Mouse (Mus musculus): ENCODE measurements at regions not wholly inside any gene's neighbourhood (a gene's known extent, or its start where the extent isn't known, plus 50 kb on each side); places are given as distances from the start of the nearest gene placed in this dataset.

DNA sequence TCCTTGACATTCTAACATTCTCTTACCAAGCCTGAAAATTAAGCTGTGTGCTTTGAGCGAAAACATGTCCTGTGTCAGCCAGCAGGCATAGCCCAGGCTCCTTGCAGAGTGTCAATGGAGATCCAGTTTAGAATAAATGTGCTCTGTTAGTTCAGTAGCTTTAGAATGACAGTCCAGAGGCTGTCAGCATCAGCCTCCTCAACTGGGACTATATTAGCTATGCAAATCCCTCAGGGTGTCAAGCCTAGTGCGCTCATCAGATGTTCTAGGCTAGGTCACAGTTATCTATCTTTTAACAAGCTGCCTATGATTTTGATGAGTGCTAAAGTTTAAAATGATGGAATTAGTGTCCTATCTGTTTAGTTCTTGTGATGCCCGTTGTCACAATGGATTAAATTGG lies 281.7 kb upstream of the Btbd3 start:
- no peak for DNase-seq (ENCODE audit: low read depth)

DNA sequence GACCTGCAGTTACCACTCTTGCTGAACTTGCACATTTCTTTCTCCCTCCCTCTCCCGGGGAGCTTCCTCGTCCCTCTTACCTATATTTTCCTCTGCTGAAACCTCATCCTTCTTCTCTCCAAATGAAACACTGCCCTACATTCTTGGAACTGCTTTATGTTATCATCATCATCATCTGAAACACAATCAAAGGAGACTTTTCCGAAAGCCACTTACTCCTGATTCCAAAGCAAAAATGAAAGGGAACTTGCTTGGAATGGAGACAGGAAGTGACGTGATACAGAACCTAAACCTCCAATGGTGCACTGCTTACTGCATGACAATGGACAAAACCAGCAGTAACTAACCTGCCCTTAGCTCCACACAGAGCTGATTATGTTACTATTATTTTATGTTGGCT lies 287.2 kb upstream of the Btbd3 start:
- DNase-seq (ENCODE audit: low read depth): no peak

DNA sequence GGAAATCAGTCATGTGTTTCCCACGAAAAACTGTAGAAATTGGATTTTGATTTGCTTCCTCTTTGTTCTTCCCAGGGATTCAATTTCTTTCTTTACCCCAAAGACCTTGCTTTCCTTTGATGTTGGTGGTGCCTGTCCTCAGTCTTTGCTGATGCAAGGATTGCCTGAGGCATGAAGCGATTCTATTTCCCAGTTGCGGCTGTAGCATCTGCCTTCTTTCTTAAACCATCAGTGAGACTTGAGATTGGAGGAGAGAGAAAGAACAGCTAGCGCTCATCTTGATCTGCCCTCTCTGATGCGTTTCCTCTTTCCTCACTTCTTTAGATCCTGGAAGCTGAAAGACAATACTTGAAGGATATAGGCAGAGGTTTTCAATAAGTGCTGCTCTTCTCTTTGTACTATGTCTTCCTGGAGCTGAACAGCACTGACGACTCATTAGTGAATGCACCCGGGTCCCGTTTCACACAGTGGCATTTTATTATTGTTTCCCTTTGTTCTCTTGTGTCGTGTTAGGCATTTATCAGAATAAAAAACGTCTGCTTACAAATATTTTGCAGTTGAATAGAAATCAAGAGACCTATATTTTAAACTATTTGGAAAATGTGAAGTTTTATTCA lies 289.8 kb upstream of the Btbd3 start:
- no peak for DNase-seq (ENCODE audit: low read depth)

DNA sequence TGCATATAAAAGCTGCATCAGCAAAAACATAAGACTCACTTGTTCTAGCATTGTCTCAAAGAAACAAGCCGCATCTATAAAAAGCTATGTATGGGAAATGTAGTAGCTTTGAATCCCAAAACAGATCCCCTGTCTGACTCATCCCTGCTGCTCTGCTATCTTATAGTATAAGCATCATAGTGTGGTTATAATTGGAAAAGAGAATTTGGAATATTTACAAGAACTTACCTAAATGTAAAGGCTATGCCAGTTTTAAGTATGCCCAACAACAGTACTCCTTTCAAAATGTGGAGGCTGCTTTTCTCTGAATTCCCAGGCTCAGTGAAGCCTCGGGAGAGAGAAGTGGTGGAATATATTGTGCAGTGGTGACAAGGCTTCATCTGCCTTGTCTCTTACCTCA lies 301.5 kb upstream of the Btbd3 start:
- DNase-seq (ENCODE audit: low read depth): no peak

DNA sequence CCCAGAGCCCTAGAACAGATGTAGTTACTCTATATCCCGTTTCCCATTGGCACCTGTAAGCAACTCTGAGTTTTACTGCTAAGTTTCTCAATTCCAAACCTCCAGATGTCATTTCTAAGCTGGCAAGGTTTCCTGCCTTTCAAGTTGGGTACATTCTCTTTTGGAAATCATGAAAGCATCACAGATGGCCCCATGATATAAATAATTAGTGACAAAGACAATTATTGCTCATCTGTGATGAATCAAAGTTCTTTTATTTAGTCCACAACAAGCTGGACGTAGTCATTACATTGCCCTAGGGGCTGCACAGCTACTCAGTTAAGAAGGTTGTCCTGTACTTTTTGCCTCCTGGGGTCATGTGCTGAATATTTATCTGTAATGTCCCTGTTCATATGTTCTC lies 303.2 kb upstream of the Btbd3 start:
- DNase-seq (ENCODE audit: low read depth): no peak

DNA sequence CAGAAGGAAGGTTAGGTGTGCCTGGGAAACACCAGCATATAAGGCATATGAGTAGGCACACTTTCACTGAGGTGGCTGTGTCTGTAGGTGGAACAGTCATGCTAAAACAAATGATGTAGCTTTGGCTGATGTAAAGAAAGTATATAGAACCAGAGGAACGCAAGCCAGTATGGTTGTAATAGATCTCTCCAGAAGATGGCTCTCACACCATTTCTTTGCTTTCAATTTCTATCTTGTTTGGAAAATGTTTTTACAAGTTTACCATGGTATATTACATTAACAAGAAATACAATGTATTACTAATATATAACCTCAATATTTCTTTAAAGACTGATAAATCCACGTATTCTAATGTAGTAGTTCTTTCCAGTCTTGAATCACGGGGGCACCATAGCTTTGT lies 304.4 kb upstream of the Btbd3 start:
- no peak for DNase-seq (ENCODE audit: low read depth)

DNA sequence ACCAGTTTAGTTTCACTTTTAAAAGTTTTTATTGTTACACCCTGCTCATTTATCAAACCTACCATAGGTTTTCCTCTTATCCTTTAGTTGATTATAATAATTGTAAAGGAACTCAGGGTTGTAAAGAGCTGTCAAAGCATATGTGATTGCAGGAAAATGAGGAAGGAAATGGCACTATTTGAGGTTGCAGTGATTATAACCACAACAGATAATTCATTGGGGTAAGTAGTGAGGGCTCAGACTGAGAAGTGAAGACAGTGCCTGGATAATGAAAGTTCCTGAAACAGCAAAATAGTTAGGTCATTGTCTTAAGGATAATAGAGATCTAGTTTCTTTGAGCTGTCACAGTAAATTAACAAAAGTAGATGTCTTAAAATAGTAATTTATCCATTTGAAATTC lies 305.4 kb upstream of the Btbd3 start:
- no peak for DNase-seq (ENCODE audit: low read depth)

DNA sequence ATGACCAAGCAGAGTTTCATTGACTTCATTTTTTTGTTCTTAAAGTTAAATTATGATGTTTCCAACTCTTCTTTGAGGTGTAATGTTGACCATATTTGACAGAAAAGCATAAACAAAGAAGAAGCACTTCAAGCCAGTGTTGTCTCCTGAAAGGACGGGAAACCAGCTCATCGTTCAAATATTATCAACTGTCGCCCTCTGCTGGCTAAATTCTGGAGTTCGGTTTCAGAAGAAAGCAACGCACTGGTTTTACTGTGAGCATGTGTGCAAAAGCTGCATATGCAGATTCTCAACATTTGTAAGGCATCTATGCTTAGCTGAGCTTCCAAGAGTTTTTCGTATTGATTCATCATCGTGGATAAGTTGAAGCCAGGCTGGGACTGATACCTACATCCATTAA lies 313.6 kb upstream of the Btbd3 start:
- DNase-seq (ENCODE audit: low read depth): peak; percentile 3

DNA sequence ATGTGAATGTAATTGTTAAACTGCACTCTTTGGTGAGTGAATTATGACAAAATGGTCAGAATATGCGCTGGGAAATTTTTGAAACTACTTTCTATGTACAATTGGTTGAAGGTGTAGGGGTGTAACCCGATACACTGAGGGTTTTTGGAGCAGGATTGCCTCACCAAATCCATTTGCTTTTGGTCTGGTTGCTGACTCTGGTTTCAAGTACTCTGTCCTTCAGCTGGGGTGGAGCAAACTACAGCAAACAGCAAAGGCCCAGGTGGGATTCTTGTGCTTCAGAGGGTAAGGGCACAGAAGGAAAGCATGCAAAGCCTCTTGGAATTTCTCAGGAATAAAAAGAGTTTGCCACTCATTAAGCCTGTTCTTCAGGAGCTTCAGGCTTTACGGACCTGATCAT lies 316.8 kb upstream of the Btbd3 start:
- DNase-seq (ENCODE audit: low read depth): no peak

DNA sequence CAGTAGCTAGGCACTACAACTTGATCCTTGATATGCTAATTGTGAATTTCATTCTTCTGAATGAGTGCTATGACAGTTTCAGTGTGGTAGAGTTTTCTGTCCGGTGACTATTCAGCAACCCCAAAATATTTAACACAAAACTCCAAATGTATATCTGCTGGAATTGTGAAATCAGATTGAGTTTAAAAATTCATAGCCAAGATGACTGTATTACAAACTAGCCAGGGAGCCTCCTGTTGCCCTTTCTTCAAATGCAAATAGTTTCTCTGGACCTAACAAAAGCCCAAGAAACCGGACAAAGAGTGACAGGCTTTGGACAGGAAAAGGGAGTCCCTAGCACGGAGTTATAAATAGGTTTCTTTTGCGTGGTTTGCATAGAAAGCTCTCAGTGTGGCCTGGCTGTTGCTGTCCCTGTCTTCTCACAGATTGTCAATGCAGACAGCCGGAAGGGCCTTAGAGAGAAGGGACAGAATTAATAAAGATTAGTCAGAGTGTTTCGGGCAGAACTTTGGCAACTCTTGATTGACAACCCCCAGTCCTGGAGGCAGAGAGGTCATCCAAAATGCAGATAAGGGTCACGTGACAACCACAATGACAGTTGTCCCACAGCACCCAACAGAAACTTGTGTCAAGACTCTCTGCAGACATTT lies 317.4 kb upstream of the Btbd3 start:
- no peak for DNase-seq (ENCODE audit: low read depth)

DNA sequence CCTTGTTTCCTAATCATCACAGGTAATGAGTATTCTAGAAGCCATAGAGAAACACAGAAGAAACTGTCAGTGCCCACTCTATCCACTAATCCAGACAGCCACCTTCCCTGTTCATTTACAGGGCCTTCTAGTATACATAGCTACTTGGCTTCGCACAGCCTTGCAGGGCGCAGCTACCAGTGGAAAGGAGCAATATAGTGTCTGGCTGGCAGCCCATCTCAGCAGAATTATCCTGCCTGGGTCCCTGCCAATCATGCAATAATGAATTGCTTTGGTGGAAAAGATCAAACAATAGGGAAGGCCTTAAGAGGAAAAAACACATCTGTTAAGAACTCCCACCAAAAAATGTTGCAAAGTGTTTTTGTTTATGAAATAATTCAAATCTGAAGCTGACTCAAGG lies 319.8 kb upstream of the Btbd3 start:
- no peak for DNase-seq (ENCODE audit: low read depth)

DNA sequence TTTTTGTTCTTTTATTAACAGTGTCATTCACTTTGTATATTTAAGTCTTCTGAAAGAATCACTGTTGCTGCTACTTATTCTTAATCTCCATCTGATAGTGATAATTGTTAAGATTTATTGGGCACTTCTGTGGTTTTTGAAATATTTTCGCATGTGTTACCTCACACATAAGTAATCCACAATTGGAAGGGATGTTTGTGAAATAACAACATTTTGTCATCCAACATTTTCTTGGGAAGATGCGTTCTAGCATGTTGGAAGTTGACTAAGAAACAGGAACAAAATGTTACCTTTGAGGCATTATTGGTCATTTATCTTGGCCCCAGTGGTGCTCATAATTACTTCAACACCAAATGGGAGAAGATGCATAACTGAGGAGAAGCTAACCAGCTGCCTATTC lies 323.4 kb upstream of the Btbd3 start:
- DNase-seq (ENCODE audit: low read depth): no peak

DNA sequence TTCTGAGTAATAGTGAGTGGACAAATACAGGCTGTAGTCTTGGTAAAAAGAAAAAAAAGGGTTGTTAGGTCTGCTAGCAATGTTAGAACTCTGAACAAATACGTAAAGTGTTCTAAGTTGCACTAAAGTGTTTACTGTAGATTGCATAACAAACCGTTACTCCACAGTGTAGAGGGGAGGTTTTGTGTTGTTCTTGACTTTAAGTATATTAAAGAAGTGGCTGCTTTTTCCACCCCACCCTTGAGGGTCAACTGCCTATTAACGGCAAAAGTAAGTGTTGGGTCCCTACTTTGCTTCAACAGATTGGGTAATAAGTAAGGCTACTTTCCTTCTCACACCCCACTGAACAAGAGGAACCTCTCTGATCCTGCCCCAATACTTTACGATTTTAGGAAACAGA lies 323.9 kb upstream of the Btbd3 start:
- DNase-seq (ENCODE audit: low read depth): no peak

DNA sequence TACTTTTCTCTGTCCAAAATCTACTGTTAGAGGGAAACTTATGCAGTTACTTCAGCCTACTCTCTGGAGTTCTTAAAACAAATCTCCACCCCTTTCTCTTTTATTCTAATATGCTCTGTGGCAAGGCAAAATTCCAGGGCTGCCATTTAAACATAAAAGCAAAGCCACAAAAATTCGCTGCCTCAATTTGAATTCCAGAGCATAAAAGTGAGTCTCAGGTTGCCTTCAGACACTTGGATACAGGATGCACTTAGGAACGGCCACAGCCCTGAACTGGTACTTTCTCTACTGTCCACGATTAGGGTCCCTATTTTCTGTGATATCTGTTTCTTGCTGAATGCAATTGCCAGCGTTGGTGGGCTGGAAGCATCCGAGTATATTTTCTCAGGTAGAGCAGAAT lies 330.9 kb upstream of the Btbd3 start:
- DNase-seq (ENCODE audit: low read depth): no peak

DNA sequence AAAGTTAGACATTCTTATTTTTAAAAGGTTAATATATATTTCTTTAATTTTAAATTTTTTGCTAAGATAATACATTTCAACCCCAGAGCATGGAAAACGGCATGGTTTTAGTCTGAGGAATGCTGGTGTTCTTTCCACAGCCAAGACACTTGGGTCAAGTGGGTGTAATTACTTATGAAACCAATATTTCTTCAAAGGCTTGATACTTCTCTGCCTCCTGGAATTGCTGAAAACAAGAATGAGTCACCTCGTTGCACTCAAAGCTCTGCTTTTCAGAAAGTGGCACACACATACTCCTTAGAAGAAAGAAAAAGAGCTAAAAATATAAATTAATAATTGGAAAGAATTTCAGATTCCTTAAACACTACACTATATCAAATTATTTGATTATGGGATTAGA lies 331.8 kb upstream of the Btbd3 start:
- DNase-seq (ENCODE audit: low read depth): no peak

DNA sequence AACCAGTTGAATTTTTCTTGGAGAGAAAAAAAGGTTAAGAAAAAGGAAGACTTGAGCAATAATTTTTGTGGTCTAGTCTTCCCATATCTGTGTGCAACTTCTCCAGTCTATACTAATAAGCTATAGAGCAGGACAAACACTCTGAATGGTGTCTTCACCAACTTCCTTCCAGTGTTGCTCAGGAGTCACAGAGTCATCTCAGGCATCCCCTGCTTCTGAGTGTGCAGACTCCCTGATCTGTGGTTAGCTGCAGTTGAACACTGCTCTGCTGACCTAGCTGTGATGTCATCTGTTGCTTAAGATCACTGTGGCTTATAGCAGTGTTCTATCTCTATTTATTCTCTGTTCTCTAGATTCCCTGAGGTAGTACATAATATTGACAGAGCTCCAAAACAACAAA lies 357.9 kb upstream of the Btbd3 start:
- no peak for DNase-seq (ENCODE audit: low read depth)

DNA sequence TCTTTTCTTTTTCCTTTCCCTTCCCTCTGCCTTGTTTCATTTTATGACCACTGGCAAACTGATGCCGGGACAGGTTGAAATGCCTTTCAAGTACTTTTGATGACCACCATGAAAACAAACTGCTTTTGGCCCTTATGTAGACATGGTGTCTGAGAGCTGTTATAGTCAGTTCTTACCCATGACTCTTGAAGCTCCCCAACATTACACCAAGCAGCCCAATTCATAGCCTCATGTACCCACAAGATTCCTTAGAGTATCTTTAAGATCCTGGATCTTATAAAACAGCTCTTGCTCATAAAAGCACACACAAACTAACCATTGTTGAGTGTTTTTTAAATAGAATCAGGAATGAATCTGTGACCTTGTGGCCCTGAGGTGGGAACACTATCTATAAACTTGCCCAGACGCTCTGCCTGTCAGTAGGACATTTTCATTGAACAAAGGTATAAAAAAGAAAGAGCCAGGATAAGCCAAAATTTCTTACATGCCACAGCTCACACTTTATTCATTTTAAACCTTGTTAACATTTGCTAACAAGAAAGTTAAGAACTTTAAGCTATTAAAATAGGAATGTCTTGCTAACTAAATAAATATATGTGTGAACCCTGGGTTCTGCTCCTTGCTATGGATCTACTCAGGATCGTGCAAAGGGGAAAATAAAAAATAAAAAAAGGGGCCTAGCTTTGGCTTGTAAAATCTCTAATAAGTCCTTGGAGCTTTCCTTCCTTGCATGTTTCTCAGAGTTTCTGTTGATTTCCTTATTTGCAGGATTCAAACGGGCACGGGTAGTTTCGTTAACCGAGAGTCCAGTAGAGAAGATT lies 375.9 kb upstream of the Btbd3 start:
- no peak for DNase-seq (ENCODE audit: low read depth)

DNA sequence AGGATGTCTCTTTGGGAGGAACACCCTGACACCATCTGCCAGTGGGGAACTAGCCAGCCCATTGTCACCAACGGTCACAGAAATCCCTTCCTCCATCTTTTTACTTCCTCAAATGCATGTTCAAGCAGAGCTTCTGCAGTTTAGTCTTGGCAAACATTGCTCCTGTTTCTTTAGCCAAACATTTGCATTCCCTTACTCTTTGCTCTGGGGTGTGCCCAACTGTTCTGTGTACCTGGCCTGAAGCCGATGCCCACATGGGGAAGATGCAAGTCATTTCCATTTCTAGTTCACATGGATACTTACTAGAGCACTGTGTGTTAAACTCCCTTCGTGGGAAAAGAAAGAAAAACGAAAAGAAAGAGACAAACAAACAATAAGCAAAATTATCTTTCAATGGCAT lies 386.7 kb upstream of the Btbd3 start:
- no peak for DNase-seq (ENCODE audit: low read depth)

DNA sequence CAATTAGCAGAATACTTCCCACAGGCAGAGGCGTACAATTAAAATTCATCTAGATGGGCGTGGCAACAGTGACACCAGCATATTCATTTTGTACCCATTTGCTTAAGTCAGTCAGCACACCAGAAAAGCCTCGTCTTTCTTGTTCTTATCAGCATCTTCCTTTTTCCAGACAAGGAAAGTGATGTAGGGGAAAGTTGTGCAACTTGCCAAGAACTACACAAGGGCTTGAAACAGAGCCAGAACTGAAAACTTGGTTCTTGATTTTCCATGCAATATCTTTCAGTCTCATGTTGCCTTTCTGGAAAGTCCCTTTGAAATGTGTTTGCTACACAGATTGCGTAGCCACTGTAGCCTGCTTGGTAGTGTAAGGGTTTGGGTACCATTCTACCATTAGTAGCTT lies 401.9 kb upstream of the Btbd3 start:
- no peak for DNase-seq (ENCODE audit: low read depth)

DNA sequence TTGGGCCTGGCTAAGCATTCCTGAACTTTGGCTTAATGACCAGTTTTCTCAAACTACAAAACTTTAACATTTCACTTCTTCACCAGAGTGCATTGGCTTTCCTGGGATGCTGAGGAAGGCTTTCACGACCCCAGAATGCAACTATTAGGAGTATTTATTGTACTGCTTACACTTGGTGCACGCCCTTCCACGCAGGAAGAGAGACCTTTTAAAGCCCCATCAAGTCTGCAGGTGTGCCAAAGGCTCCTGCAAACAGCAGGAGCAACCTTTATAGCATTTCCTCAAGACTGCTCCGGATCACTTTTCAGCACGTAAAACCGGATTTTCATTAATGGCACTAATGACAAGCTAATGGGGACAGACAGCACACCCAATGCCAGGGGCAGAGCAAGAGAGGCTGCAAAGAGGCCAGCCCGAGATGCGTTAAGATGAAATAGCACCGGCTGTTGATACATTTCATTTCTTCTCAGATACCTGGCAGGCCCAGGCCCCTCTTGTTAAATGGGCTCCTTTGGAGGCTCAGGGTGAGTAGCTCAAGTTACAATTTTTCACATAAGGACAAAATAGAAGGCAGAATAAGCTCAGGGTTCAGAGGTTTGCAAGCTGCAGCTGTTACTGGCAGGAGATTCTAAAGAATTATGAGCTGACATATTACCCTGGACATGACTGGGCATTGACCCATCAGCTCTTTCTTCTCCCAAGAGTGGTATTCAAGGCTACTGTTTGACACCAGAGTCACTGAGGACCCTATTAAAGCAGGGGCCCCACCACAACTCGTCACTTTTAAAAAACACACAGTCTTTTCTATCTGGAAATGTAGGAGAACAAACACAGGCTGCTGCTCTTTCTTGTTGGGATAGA lies 402.7 kb upstream of the Btbd3 start:
- DNase-seq (ENCODE audit: low read depth): no peak

DNA sequence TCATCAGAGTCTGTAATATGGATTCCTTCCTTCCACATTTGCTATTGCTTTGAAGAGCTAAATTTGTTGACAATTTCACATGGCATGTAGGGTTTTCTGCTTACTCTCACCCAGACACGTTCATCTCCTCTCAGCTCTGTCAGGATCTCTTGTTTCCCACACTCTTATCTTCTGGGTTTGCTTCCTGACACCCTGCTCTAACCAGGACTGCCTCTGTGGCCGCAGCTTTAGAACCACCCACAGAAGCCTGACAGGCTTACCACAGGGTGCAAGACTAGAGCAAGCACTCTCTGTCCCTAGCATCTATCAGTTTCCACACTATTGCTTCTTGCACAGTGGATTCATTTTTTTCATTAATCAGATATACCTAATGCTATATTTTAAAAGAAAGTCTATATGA lies 408.5 kb upstream of the Btbd3 start:
- DNase-seq (ENCODE audit: low read depth): no peak

DNA sequence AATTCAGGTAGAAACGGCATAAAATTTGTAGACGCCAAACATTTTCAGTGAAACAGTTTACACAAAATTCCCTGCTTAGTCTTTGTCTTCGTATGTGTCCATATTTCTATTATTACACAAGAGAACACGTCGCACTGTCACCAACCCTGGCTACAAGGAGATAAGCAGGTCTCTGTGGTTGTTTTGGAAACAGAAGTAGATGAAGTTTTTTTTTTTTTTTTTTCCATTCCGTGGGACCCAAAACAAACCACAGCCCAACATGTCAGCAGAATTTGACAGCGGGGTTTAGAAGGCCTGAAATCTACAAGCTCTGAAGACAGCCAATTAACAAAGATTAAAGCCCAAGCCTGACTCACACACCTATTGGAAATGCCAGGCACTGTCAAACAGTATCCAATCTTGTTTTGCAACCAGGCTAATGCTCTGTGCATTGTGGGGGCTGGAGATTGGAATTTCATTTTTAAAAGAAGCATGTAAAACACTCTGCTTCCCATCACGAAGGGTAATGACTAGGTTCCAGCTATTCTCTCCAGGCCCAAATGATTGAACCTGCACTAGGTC lies 428.5 kb upstream of the Btbd3 start:
- no peak for DNase-seq (ENCODE audit: low read depth)
